ENCODE assay signal across 20 mouse cellular contexts in genomic region chr8:81798501-81798900, GRCm38 (mm10).
DNase-seq lines count a peak whose midpoint lies in the region; ATAC-seq and TF ChIP-seq lines count a peak whose summit lies in the region.
"Had no signal": no experiment of that assay in that cellular context is flagged by ENCODE, and none has a peak within 500 bp of the region (broad histone marks: within the 10 kb centered on the region; RNA-seq: fewer than 3 reads in every experiment).

No protein-coding gene starts in this region.

- no peaks in the 10 kb centered on the region for H3K36me3 ChIP-seq in liver, adult 2 months (ENCODE audit: control insufficient read depth, insufficient read depth, low read length)
- no peaks in the 10 kb centered on the region for H3K36me3 ChIP-seq in liver, embryonic 12.5 days
- H3K36me3 ChIP-seq in thymus, adult 2 months (ENCODE audit: control insufficient read depth, insufficient read depth, low read length) = no peaks in the 10 kb centered on the region
- H3K36me3 ChIP-seq: forebrain, embryonic 10.5 days; hindbrain, embryonic 10.5 days; limb, embryonic 13.5 days; neural tube, embryonic 12.5 days had no signal

- TF ChIP-seq POLR2A in liver, adult 2 months (IDR thresholded peaks at IDR 0.05; ENCODE audit: extremely low read depth, insufficient read depth, low read length) = no peak
- no peak for TF ChIP-seq POLR2A in thymus, adult 2 months (IDR thresholded peaks at IDR 0.05; ENCODE audit: control insufficient read depth, extremely low read depth, insufficient read depth, low read length, poor library complexity)

- ATAC-seq in liver, embryonic 12.5 days = no peak

- 59% methylated on average over 1 of the region's 1 CpGs for WGBS in liver, adult 2 months
- 53% methylated on average over 1 of the region's 1 CpGs for WGBS in liver, embryonic 12.5 days (ENCODE audit: insufficient replicate concordance)
- 73% methylated on average over 1 of the region's 1 CpGs for WGBS in thymus, adult 2 months

- H3K9ac ChIP-seq in liver, adult 2 months (ENCODE audit: low read depth, low read length) = no peak overlapping the region
- H3K9ac ChIP-seq in liver, embryonic 12.5 days = no peak overlapping the region
- H3K9ac ChIP-seq: limb, embryonic 13.5 days; neural tube, embryonic 12.5 days had no signal

- no peaks in the 10 kb centered on the region for H3K4me1 ChIP-seq in liver, adult 2 months (ENCODE audit: control insufficient read depth, insufficient read depth, low read length)
- H3K4me1 ChIP-seq in liver, embryonic 12.5 days = no peaks in the 10 kb centered on the region
- H3K4me1 ChIP-seq in thymus, adult 2 months (replicated peaks; ENCODE audit: control insufficient read depth, insufficient read depth, low read length) = no peaks in the 10 kb centered on the region
- H3K4me1 ChIP-seq: forebrain, embryonic 10.5 days; limb, embryonic 13.5 days; neural tube, embryonic 12.5 days had no signal

- no peak for TF ChIP-seq CTCF in liver, adult 2 months (IDR thresholded peaks at IDR 0.05; ENCODE audit: low read depth, low read length)
- no peak for TF ChIP-seq CTCF in thymus, adult 2 months (IDR thresholded peaks at IDR 0.05; ENCODE audit: borderline replicate concordance, control insufficient read depth, extremely low read depth, insufficient read depth, low read length, poor library complexity)

- DNase-seq in cerebellum, adult 11 months = peak; percentile 40
- no peak for DNase-seq in cerebellum, postnatal 4 days (ENCODE audit: low spot score in 2 of 2)
- DNase-seq in liver, adult 2 months (ENCODE audit: extremely low read depth, low read depth, low spot score) = peak; percentile 5
- DNase-seq in cerebellum, postnatal 10 days = peak; percentile 43 to 45
- peak; percentile 45 for DNase-seq in retina, postnatal 1 day
- no peak for DNase-seq in thymus, adult 2 months
- no peak for DNase-seq in urinary bladder, postnatal 10 days (ENCODE audit: low spot score)
- DNase-seq: adrenal gland, adult 8-10 months; kidney, adult 8-10 months; kidney, postnatal 25 days; layer of hippocampus, adult 9-11 months; lung, postnatal 14 days; thymus, postnatal 14 days had no signal

- no peak overlapping the region for H3K27ac ChIP-seq in liver, adult 2 months (replicated peaks; ENCODE audit: insufficient read depth, low read depth, low read length)
- H3K27ac ChIP-seq in liver, embryonic 12.5 days = no peak overlapping the region
- H3K27ac ChIP-seq in thymus, adult 2 months (ENCODE audit: control insufficient read depth, insufficient read depth, low read length) = no peak overlapping the region
- H3K27ac ChIP-seq: forebrain, embryonic 10.5 days; hindbrain, embryonic 10.5 days; limb, embryonic 13.5 days; neural tube, embryonic 12.5 days; stomach, postnatal 0 days had no signal

- no peak overlapping the region for H3K4me3 ChIP-seq in liver, adult 2 months (ENCODE audit: insufficient read depth, low read depth, low read length)
- H3K4me3 ChIP-seq in liver, embryonic 12.5 days = no peak overlapping the region
- H3K4me3 ChIP-seq in thymus, adult 2 months (ENCODE audit: control insufficient read depth, insufficient read depth, low read length) = no peak overlapping the region
- H3K4me3 ChIP-seq: forebrain, embryonic 10.5 days; hindbrain, embryonic 10.5 days; limb, embryonic 13.5 days; megakaryocyte, embryonic 14.5 days; neural tube, embryonic 12.5 days had no signal

- no peaks in the 10 kb centered on the region for H3K27me3 ChIP-seq in liver, adult 2 months (ENCODE audit: control insufficient read depth, insufficient read depth, low read length)
- no peaks in the 10 kb centered on the region for H3K27me3 ChIP-seq in liver, embryonic 12.5 days (replicated peaks)
- no peaks in the 10 kb centered on the region for H3K27me3 ChIP-seq in thymus, adult 2 months (ENCODE audit: control insufficient read depth, insufficient read depth, low read length)
- H3K27me3 ChIP-seq: limb, embryonic 13.5 days; megakaryocyte, embryonic 14.5 days; neural tube, embryonic 12.5 days had no signal

- H3K79me2 ChIP-seq in liver, adult 2 months (ENCODE audit: control insufficient read depth, insufficient read depth, low read length) = no peaks in the 10 kb centered on the region

- H3K4me2 ChIP-seq in liver, embryonic 12.5 days = no peak overlapping the region
- H3K4me2 ChIP-seq: limb, embryonic 13.5 days; neural tube, embryonic 12.5 days had no signal

- no peaks in the 10 kb centered on the region for H3K9me3 ChIP-seq in liver, embryonic 12.5 days (replicated peaks)
- H3K9me3 ChIP-seq: forebrain, embryonic 10.5 days; hindbrain, embryonic 10.5 days; limb, embryonic 13.5 days; megakaryocyte, embryonic 14.5 days; neural tube, embryonic 12.5 days had no signal

Comparison
In these comparisons a context has a peak if more than half of its experiments do, and no peak if none do; other contexts are left out.
1. DNase-seq: peak in cerebellum, adult 11 months (single experiment), liver, adult 2 months (single experiment), cerebellum, postnatal 10 days (2 of 2) and retina, postnatal 1 day (single experiment); none in cerebellum, postnatal 4 days (0 of 2), thymus, adult 2 months (single experiment) and urinary bladder, postnatal 10 days (single experiment).